Mouse (Mus musculus) thymus, adult 2 months (tissue): ENCODE data around the gene Rffl. TPM values are rescaled to one million over a fixed set of nuclear protein-coding genes. Genes with fewer than 3 reads are reported as not detected.

ENCODE experiments used
- DNase-seq: peaks from one replicate; pipeline ENCODE4 v3.0.0; 2021
- H3K27ac ChIP-seq: fragments of 200-500 bp; 2 replicates; pipeline ENCODE4 v1.5.1; 2012; ENCODE audit warnings: low read length, control low read depth; ENCODE audit not compliant: control insufficient read depth, insufficient read depth
- H3K27me3 ChIP-seq: fragments of 200-500 bp; 2 replicates; pipeline ENCODE4 v1.6.1; 2012; ENCODE audit warnings: mild to moderate bottlenecking, low read length, moderate library complexity, mixed read lengths; ENCODE audit not compliant: control insufficient read depth, insufficient read depth
- H3K36me3 ChIP-seq: fragments of 200-500 bp; 2 replicates; pipeline ENCODE4 v1.6.1; 2012; ENCODE audit warnings: mild to moderate bottlenecking, low read length, moderate library complexity; ENCODE audit not compliant: control insufficient read depth, insufficient read depth
- H3K4me1 ChIP-seq: fragments of 200-500 bp; replicated peaks from 2 replicates; pipeline ENCODE4 v1.6.1; 2012; ENCODE audit warnings: low read length; ENCODE audit not compliant: control insufficient read depth, insufficient read depth
- H3K4me3 ChIP-seq: fragments of 200-500 bp; 2 replicates; pipeline ENCODE4 v1.5.1; 2012; ENCODE audit warnings: mild to moderate bottlenecking, low read length, control low read depth, moderate library complexity; ENCODE audit not compliant: control insufficient read depth, insufficient read depth
- CTCF ChIP-seq: fragments of 200-500 bp; IDR thresholded peaks from 2 replicates; pipeline ENCODE4 v1.5.1; 2012; ENCODE audit warnings: mild to moderate bottlenecking, control low read depth, low read length, moderate library complexity, borderline replicate concordance; ENCODE audit not compliant: control insufficient read depth, poor library complexity, insufficient read depth; ENCODE audit errors: extremely low read depth
- POLR2A ChIP-seq: fragments of 200-500 bp; IDR thresholded peaks from 2 replicates; pipeline ENCODE4 v1.6.1; 2012; ENCODE audit warnings: mild to moderate bottlenecking, low read length, control low read depth, moderate library complexity; ENCODE audit not compliant: control insufficient read depth, poor library complexity, insufficient read depth; ENCODE audit errors: extremely low read depth
- WGBS: fragments of 180-500 bp; shearing (Covaris S2); methylation state at CpG from one replicate; pipeline ENCODE4 v1.1.7; 2018; 5-methylcytosine and 5-hydroxymethylcytosine counted together
- polyA plus RNA-seq: library from polyadenylated mRNA; depleted of rRNA; stranded (reverse); fragments of >200 nt; gene quantifications from 2 replicates; pipeline ENCODE4 v1.2.3, GENCODE M21; 2012

The Rffl gene
- polyA plus RNA-seq, 1 experiment, result 16.3 TPM

DNA sequence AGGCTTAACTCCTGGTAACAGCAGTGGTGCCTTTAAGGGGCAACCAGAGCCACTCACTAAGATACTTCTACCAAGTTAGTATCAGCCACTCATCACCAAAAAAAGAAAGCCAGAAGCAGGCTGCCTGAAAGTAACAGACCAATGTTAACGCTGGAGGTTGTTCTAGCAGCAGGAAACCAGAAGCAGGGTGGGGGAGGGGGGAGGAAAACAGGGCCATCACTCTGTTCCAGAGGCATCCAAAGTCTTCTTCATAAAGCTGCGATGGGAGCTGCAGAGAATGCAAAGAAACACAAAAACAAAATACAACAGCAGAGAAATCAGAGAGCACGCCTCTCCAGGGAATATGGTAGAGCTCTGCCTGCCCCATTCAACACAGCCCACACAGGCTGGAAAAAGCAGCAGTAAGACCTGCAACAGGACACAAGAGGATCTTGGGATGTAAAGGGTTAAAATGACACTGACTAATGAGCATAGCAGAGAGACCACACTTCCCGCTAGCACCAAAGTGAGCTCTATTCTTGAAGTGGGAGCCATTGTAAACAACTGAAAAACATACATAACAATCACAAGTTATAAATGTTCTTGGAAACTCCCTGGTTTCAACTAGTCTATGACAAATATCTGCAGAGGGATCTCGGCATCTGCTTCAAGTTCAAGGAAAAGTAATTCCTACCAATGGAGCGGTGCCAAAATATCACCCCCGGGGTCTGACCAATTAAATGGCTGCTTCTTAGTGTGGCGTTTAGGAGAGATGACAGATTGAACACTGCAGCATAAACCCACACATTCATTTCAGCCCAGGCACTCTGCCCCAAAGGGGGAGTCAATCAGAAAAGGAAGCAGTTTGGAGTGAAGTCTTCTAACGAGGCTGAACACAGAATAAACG lies 39.8 kb downstream of the Rffl start:
- WGBS, result 71% methylated on average over 10 of the region's 10 CpGs
- DNase-seq, result no peak
- H3K4me1 ChIP-seq, result 0 out of 2 replicates have a peak, but pooled peaks cover 3% of the 10 kb centered on the region
- H3K4me3 ChIP-seq, result no peak overlapping the region
- no peaks in the 10 kb centered on the region for H3K36me3 ChIP-seq
- no peaks in the 10 kb centered on the region for H3K27me3 ChIP-seq
- H3K27ac ChIP-seq, result no peak overlapping the region
- no peak for TF ChIP-seq POLR2A
- TF ChIP-seq CTCF, result no peak

DNA sequence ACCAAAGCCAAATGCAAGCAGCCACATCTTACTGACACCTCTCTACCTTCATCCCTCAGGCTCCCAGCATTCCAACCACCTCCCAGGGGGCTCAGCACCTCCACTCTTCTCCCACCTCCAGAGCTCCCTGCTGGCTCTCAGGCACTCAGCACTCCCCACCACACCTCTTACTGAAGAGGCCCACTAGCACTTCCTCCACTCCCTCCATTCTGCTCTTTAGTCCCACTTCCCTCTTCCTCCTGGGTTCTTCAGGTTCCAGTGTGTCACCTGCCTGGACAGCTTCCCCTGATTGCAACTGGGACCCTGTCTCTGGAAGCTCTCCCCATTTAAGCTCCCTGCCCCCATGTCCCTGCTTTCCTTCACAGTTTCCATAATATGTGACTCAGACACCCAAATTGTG lies 44.2 kb downstream of the Rffl start:
- Histone ChIP-seq H3K4me1 (0 out of 2 replicates have a peak, but pooled peaks cover 3% of the 10 kb centered on the region), H3K36me3 (no peaks in the 10 kb centered on the region), H3K4me3 (no peak overlapping the region), H3K27ac (no peak overlapping the region), H3K27me3 (no peaks in the 10 kb centered on the region)
- DNase-seq, result no peak
- no peak for TF ChIP-seq CTCF
- no peak for TF ChIP-seq POLR2A

DNA sequence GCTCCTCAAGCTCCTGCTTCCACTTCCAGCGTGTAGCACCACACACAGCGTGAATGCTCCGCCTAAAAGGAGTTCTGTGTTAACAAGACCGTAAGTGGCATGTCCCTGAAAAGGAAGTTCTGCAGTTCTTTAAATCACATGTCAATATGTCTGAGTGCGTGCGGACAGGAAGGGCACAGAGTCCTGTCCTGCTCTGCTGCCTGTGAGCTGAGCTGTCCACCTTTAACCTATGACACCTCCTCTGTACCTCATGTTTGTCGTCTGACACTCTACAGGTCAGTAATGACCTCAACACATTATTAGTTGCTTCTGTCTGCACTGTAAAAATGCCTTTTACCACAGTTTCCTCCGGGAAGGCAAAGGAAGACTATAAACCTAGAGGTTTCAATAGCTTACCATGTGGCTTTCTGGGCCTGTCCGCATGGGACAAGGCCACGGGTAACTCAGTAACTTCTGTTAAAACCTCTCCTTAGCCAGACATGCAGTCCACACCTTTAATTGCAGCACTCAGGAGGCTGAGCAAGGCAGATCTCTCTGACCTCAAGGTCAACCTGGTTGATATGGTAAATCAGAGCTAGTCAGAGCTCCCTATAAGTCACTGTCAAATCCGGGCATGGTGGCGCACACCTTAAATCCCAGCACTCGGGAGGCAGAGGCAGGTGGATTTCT lies 50.1 kb downstream of the Rffl start:
- no peaks in the 10 kb centered on the region for H3K36me3 ChIP-seq
- H3K27me3 ChIP-seq, result no peaks in the 10 kb centered on the region
- H3K4me1 ChIP-seq, result no peaks in the 10 kb centered on the region
- no peak overlapping the region for H3K27ac ChIP-seq
- TF ChIP-seq CTCF, result no peak
- TF ChIP-seq POLR2A, result no peak
- no peak overlapping the region for H3K4me3 ChIP-seq
- DNase-seq, result no peak
- 94% methylated on average over 13 of the region's 13 CpGs for WGBS

DNA sequence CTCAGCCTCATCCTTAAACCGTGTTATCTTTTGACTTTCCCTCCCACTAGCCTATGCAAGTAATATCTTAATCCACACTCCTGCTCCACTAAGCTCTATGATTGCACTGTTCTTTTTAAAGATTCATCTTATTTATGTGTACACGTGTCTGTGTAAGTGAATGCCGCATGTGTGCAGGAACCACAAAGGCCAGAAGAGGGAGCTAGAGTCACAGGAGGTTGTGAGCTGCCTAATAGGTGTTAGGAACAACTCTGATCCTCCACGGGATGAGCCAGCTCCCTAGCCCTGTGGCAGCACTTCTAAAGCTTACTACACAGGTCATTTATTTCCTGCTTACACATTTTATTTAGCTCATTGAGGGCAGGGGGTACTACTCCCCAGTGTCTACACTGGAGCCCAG lies 51.7 kb downstream of the Rffl start:
- H3K4me3 ChIP-seq, result no peak overlapping the region
- WGBS, result 79% methylated on average over 4 of the region's 4 CpGs
- H3K27me3 ChIP-seq, result no peaks in the 10 kb centered on the region
- H3K27ac ChIP-seq, result no peak overlapping the region
- peak; percentile 63 for DNase-seq
- H3K36me3 ChIP-seq, result no peaks in the 10 kb centered on the region
- H3K4me1 ChIP-seq, result no peaks in the 10 kb centered on the region
- TF ChIP-seq CTCF (no peak), POLR2A (no peak)

DNA sequence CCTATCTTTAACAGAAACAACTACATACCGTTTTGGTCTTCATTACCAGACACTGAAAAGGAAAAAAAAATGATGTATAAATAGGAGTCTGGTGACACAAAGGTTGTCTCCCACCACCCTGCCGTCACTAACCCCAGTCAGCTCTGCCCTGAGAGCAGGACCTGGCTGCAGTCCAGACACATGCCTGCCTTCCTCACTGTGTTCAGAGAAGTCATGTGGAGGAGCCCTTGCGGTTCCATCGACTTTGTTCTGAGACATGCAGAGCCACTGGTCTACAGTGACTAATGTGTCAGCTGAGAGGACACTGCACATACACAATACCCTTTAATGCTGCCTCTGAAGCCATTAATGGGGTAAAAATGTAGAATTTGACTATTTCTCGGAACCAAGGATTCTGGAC lies 62.5 kb downstream of the Rffl start:
- no peaks in the 10 kb centered on the region for H3K27me3 ChIP-seq
- no peak for DNase-seq
- H3K4me1 ChIP-seq, result no peaks in the 10 kb centered on the region
- H3K4me3 ChIP-seq, result no peak overlapping the region
- WGBS, result 91% methylated on average over 5 of the region's 5 CpGs
- H3K27ac ChIP-seq, result no peak overlapping the region
- TF ChIP-seq CTCF (no peak), POLR2A (no peak)
- 0 out of 2 replicates have a peak, but pooled peaks cover 4% of the 10 kb centered on the region for H3K36me3 ChIP-seq

DNA sequence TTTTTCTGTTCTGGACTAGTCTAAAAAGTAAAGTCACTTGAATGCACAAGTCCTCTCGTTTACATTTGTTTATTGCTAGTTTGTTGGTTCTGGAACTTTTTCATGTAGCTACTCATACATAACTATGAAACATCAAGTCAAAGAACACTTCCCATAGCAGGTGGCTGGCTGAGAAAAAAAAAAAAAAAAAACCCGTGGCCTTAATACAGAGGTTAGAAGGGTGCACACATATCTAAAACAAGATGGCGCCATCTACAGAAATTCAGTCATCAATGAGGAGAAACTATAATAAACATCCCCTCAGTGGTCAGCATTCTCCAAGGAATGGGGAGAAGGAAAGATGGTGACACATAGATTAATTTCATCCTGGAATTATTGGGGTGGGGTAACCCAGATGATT lies 63.6 kb downstream of the Rffl start:
- Histone ChIP-seq H3K36me3 (0 out of 2 replicates have a peak, but pooled peaks cover 9% of the 10 kb centered on the region), H3K4me3 (no peak overlapping the region), H3K27ac (no peak overlapping the region), H3K4me1 (no peaks in the 10 kb centered on the region), H3K27me3 (no peaks in the 10 kb centered on the region)
- no peak for TF ChIP-seq CTCF
- no peak for DNase-seq
- WGBS, result 78% methylated on average over 3 of the region's 3 CpGs

DNA sequence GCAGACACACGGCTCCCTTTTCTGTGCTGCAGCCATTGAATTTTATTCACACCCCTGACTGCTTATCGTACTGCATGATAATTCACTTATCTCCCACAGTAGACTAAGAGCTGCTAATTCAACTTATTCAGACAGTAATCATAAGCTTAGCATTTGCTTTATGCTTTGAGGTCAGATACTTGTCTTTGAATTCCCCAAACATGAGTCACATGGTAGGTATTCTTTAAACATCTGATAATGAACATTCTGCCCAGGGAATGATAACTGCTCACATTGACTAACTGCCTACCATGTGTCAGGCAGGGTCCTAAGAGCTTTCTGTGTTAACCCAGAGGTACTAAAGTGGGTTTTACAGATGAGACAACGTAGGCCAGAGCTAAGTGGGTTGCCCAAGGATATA lies 64.4 kb downstream of the Rffl start:
- Histone ChIP-seq H3K27me3 (no peaks in the 10 kb centered on the region), H3K4me3 (no peak overlapping the region), H3K36me3 (peaks cover 12% of the 10 kb centered on the region; the same call in 1 of the 2 replicates), H3K4me1 (no peaks in the 10 kb centered on the region), H3K27ac (no peak overlapping the region)
- 96% methylated on average over 3 of the region's 3 CpGs for WGBS
- DNase-seq, result no peak
- TF ChIP-seq CTCF, result no peak
- no peak for TF ChIP-seq POLR2A
